Mouse (Mus musculus): ENCODE measurements around the gene Cercam.
"Not testable (repeated sequence)": the region's sequence is repeated elsewhere in the genome, so short reads cannot be mapped to it uniquely, and the experiment has no call there.

Gene Cercam

DNA sequence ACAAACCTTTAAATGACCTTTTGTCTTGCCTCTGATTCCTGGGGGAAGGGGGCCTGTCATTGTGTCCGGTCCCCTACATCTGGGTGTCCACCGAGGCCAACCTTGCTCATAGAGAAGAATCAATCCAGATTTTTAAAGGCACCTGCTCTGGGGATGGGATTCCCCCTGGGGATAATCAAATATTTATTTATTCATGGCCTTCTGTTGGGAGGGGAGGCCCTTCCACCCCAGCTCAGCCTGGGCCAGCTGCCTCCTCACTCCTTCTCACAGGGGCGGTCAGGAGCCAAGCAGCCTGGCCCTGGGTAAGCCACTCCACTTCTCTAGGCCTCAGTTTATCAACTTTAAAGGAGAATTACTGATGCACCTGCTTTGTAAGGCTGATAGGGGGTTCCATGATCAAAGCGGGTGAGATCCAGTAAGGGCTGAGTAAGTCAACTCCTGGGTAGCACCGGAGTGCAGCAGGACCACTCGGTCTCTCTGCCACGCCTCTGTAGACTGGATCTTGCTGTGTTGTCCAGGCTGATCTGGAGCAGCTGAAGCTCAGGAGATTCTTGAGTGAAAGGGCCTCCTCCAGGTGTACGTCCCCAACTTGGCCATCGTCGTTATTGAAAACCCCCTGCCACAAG, 13.3 kb upstream of the Cercam start:
- no peak for DNase-seq (ENCODE audit: low spot score)

DNA sequence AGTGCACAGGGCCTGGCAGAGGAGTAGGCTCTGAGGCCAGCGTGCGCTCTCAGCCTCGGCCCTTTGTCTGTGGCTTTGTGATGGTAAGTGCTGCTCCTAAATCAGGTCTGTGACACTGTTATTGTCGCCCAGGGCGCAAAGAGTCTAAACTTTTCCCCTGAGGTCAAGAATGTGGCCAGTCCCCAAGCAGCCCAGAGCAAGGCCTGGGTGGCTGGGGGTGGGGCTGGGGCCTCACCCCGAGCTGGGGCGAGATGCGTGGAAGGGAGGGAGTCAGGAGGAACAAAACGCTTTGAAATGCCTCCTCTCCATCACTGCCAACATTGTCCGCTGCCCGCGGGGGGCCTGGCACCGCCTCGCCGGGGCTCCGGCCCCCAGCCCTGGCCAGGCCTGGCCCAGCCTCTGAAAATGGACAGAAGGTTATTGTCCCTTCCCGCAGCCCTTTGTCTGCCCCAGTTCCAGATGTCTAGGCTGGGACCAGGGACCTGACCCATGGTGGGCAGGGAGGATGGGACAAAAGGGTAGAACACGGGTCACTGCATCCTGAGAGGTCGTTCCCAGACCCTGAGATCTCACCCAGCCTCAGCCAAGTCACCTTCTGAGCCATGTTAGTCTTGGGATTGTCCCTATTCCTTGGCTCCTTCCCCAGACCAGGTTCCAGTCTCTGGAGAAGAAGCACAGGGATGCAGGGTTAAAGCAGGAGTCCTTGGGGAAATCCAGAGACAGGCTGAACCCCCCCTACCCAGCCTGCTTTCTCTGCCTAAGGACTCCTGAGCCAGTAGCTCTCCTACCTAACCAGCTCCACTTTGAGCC, 12.3 kb upstream of the Cercam start:
- DNase-seq (ENCODE audit: low spot score): no peak

GRCm38 (mm10) chr2:29857341-29857740, 11.6 kb upstream of the Cercam start:
- DNase-seq (ENCODE audit: low spot score): no peak

GRCm38 (mm10) chr2:29857967-29858366, 11.0 kb upstream of the Cercam start:
- DNase-seq (ENCODE audit: low spot score): no peak

GRCm38 (mm10) chr2:29858748-29859473, 10.1 kb upstream of the Cercam start:
- DNase-seq (ENCODE audit: low spot score): no peak

DNA sequence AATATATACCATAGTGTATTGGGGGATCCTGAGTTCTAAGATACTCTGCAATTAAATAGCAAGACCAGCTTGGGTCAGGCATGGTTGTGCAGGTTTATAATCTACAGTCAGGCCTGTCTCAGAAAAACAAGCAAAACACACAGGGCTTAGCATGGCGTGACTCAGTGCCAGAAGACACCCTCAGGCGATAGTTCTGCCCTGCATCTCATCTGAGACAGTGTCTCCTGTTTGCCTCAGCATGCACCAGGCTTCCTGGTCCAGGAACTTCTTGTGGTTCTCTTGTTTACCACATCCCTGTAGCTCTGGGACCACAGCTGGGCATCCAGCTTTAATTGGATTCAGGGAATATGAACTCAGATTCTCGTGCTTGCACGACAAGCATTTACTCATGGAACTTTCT, 3.8 kb upstream of the Cercam start:
- DNase-seq (ENCODE audit: low spot score): no peak

- peak; percentile 15 for DNase-seq (ENCODE audit: low spot score)
Measured at GRCm38 (mm10) chr2:29869646-29870451, 885 bp downstream of the Cercam start.

- DNase-seq (ENCODE audit: low spot score): no peak
Measured at GRCm38 (mm10) chr2:29872581-29873295, 3.8 kb downstream of the Cercam start.

DNA sequence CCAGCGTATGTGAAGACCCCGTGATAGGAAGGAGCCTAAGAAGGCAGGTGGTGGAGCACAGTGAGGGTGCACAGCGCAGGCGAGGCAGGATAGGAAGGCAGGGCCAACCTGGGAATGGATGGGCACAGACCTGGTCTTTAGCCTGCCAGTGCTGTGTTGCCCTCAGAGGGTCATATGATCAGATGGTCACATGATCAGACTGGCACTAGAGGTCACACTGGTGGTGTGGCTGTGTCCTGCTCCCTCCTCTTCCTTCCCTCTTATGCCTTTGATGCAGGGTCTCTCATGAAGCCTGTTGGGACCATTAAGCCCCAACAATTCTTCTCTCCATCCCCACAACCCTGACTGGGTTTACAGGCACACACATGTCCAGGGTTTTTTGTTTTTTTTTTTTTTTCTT, 4.8 kb downstream of the Cercam start:
- DNase-seq (ENCODE audit: low spot score): no peak

DNA sequence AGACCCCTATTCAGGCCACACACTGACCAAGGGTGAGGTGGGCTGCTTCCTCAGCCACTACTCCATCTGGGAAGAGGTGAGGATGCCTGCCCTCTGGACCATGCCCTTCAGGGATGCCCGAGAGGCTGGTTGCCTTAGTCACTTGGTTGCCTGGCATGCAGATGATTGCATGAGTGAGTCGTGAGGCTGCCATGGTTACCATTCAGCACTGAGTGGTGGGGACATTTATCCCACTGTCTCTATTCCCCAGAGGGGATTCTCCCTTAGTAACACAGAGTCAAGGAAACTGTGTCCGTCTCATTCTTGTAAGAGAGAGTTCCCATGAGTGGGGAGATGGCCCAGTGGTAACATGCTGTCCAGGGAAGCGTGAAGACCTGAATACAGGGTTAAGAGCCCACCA, 9.1 kb downstream of the Cercam start:
- no peak for DNase-seq (ENCODE audit: low spot score)

GRCm38 (mm10) chr2:29879191-29879590, 10.2 kb downstream of the Cercam start:
- DNase-seq (ENCODE audit: low spot score): no peak

DNA sequence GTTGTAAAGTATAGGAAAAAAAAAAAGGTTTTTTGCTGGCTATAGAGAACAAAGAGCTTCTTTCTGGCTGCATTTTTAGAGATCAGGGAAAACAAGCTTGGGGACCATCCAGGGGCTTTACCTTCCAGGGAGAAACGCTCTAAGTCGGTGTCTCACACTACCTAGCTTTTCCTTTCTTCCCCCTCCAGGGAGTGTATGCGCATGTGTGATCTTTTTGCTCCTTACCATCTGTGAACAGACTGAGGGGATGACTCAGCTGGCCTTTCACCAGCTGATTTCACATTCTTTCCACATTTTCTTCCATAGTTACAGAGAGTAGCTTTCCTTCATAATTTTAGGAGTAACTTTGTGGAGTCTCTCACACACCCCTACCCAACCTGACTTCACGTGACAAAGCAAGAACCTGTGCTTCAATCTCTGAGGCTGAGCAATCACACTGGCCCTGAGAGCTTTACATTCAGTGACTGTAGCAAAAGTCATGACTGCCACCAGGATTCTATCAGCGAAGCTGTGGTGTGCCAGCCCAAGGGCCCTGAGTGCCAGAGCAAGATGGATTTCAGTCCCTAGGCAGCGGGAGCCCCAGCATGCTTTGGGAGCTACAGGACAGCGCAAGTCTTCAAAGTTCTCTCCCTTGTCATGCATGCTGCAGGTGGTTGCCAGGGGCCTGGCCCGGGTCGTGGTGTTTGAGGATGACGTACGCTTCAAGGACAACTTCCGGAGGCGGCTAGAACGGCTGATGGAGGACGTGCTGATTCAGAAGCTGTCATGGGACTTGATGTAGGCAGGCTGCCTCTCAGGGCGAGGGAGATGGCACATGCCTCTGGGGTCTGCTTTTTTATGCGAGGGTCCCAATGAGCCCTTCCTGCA, 11.2 kb downstream of the Cercam start:
- peak; percentile 29 for DNase-seq (ENCODE audit: low spot score)

DNA sequence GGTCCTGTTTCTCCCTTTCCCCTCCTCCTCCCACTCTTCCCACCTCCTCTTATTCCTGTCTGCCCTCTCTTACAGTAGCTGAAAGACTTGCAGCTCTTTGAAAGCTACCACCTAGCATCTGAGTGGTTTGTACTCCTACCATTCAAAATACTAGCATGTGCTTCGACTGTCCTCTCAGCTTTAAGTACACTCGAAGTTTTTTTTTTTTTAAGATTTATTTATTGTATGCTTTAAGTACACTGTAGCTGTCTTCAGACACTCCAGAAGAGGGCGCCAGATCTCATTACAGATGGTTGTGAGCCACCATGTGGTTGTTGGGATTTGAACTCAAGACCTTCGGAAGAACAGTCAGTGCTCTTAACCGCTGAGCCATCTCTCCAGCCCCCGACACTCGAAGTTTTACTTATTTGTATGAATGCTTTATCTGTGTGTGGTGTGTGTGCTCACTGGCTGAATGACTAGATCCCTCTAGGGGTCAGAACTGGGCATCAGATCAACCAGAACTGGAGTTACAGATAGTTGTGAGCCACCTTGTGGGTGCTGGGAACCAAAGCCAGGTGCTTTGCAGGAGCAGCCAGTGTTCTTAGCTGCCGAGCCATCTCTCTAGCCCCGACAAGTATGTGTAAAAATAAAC, 17.8 kb downstream of the Cercam start:
- not testable (repeated sequence) for DNase-seq (ENCODE audit: low spot score)

- peak; percentile 100 for DNase-seq (ENCODE audit: low spot score)
Measured at GRCm38 (mm10) chr2:29889066-29889944, 20.3 kb downstream of the Cercam start, which contains the start of gene Odf2. Gene Odf2 (plus strand): TSS chr2:29889221.

- DNase-seq (ENCODE audit: low spot score): peak; percentile 74
Measured at GRCm38 (mm10) chr2:29889991-29890833, 21.2 kb downstream of the Cercam start.

GRCm38 (mm10) chr2:29891773-29892172, 22.8 kb downstream of the Cercam start:
- DNase-seq (ENCODE audit: low spot score): no peak

- no peak for DNase-seq (ENCODE audit: low spot score)
Measured at GRCm38 (mm10) chr2:29896071-29896470, 27.1 kb downstream of the Cercam start.

DNA sequence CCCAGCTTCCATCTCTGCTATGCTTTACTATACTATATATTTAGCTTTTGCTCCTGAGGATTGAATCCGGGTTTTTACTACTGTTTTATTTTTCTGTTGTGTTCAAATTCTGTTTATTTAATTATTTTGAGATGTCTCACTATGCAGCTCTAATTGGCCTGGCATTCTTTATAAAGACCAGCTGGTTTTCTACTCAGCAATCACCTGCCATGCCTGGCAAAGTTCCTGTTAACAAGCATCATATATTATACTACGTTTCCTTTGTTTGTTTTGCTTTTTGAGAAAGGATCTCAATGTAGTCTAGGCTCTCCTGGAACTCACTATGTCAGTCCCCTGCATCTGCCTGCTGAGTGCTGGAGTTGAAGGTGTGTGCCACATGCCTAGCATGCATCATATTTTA, 28.4 kb downstream of the Cercam start:
- no peak for DNase-seq (ENCODE audit: low spot score)
